Mouse (Mus musculus) bone marrow, adult 2 months (tissue): ENCODE results near the gene Tmem132c.

Source experiments
- CTCF ChIP-seq: fragments of 200-500 bp; IDR thresholded peaks from 2 replicates; pipeline ENCODE4 v1.5.1; 2011; ENCODE audit warnings: low read length, control low read depth; ENCODE audit not compliant: control insufficient read depth, insufficient read depth
- POLR2A ChIP-seq: fragments of 200-500 bp; IDR thresholded peaks from 2 replicates; pipeline ENCODE4 v1.6.1; 2011; ENCODE audit warnings: low read depth, mild to moderate bottlenecking, control low read depth, low read length, borderline replicate concordance; ENCODE audit not compliant: control insufficient read depth

DNA sequence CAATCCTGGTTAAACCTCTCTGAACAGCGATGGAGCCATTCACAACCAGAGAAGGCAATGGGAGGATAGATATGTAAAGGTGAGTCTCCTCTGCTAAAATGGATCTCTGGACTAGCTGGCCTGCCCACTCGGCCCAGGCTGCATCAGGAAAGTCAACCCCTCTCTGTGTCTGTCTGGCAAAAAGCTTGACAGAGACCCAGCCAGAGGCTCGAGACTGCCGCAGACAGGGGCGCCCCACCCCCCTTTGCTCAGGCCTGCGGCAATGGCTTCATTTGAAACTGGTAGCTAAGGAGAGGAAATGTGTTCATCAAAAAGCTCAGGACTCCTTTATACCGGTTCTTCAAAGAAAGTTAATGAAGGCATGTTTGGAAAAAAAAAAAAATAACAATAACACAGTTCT is 156.4 kb downstream of the Tmem132c start:
- TF ChIP-seq CTCF (no peak), POLR2A (no peak)
